Mouse (Mus musculus) embryonic facial prominence, embryonic 15.5 days (tissue): ENCODE results near the gene Cers4. TPM values are rescaled to one million over a fixed set of nuclear protein-coding genes. Genes with fewer than 3 reads are reported as not detected.
A peak's percentile ranks its signal among the peaks of the same experiment; 100 is the strongest.

Experiments used
- ATAC-seq: fragments of 200-750 bp; cut with Nextera tagmentation; 2 replicates; pipeline ENCODE4 v1.8.0; 2017; ENCODE audit warnings: low read depth, moderate TSS enrichment; ENCODE audit not compliant: insufficient number of reproducible peaks, low FRiP score, low TSS enrichment
- H3K27ac ChIP-seq: fragments of 300-500 bp; sonication (generic); replicated peaks from 2 replicates; pipeline ENCODE4 v1.5.1; 2015; ENCODE audit warnings: mild to moderate bottlenecking, inconsistent platforms
- H3K27me3 ChIP-seq: fragments of 300-500 bp; sonication (generic); 2 replicates; pipeline ENCODE4 v1.6.1; 2015; ENCODE audit warnings: inconsistent platforms
- H3K36me3 ChIP-seq: fragments of 300-500 bp; sonication (generic); 2 replicates; pipeline ENCODE4 v1.6.1; 2015; ENCODE audit warnings: mild to moderate bottlenecking, inconsistent platforms
- H3K4me1 ChIP-seq: fragments of 300-500 bp; sonication (generic); 2 replicates; pipeline ENCODE4 v1.6.1; 2015; ENCODE audit warnings: inconsistent platforms
- H3K4me2 ChIP-seq: fragments of 300-500 bp; sonication (generic); replicated peaks from 2 replicates; pipeline ENCODE4 v1.6.1; 2015; ENCODE audit warnings: mild to moderate bottlenecking, inconsistent platforms
- H3K4me3 ChIP-seq: fragments of 300-500 bp; sonication (generic); replicated peaks from 2 replicates; pipeline ENCODE4 v1.5.1; 2015; ENCODE audit warnings: mild to moderate bottlenecking, inconsistent platforms
- H3K9ac ChIP-seq: fragments of 300-500 bp; sonication (generic); 2 replicates; pipeline ENCODE4 v1.6.1; 2015; ENCODE audit warnings: inconsistent platforms
- H3K9me3 ChIP-seq: fragments of 300-500 bp; sonication (generic); replicated peaks from 2 replicates; pipeline ENCODE4 v1.6.1; 2016; ENCODE audit warnings: inconsistent platforms
- WGBS: fragments of 180-500 bp; shearing (Covaris S2); methylation state at CpG from one replicate; pipeline ENCODE4 v1.1.7; 2015; 5-methylcytosine and 5-hydroxymethylcytosine counted together
- polyA plus RNA-seq: library from polyadenylated mRNA; unstranded; fragments of >200 nt; fragmentation: Nextera tagmentation; extraction: Ambion mirVana; gene quantifications from 2 replicates; pipeline ENCODE4 v1.2.1, GENCODE M21; 2015

Cers4 gene
- polyA plus RNA-seq, 1 experiment from 2014 or later, result 22.3 TPM

GRCm38 (mm10) chr8:4505364-4505763 is 12.5 kb downstream of the Cers4 start:
- no peaks in the 10 kb centered on the region for H3K27me3 ChIP-seq
- no peak overlapping the region for H3K9ac ChIP-seq
- no peaks in the 10 kb centered on the region for H3K9me3 ChIP-seq
- H3K4me1 ChIP-seq, result no peaks in the 10 kb centered on the region
- ATAC-seq, result no peak
- H3K27ac ChIP-seq, result peak overlapping the region; percentile 55
- WGBS, result 52% methylated on average over 1 of the region's 1 CpGs
- no peak overlapping the region for H3K4me3 ChIP-seq
- no peaks in the 10 kb centered on the region for H3K36me3 ChIP-seq
- H3K4me2 ChIP-seq, result no peak overlapping the region

- Histone ChIP-seq H3K4me1 (peaks cover 19% of the 10 kb centered on the region), H3K36me3 (no peaks in the 10 kb centered on the region), H3K4me2 (no peak overlapping the region), H3K9me3 (no peaks in the 10 kb centered on the region), H3K4me3 (no peak overlapping the region), H3K27me3 (no peaks in the 10 kb centered on the region), H3K27ac (no peak overlapping the region), H3K9ac (no peak overlapping the region)
- WGBS, result 72% methylated on average over 5 of the region's 5 CpGs
- ATAC-seq, result no peak
These were observed 14.7 kb downstream of the Cers4 start for GRCm38 (mm10) chr8:4507527-4507926.

GRCm38 (mm10) chr8:4510824-4511223 is 18.0 kb downstream of the Cers4 start:
- Histone ChIP-seq H3K36me3 (no peaks in the 10 kb centered on the region), H3K4me3 (no peak overlapping the region), H3K27me3 (no peaks in the 10 kb centered on the region), H3K4me2 (no peak overlapping the region), H3K9me3 (no peaks in the 10 kb centered on the region), H3K4me1 (peaks cover 19% of the 10 kb centered on the region), H3K27ac (peak overlapping the region; percentile 67), H3K9ac (no peak overlapping the region)
- ATAC-seq, result no peak
- WGBS, result 78% methylated on average over 4 of the region's 4 CpGs

- H3K27ac ChIP-seq, result peak overlapping the region; percentile 67
- peaks cover 19% of the 10 kb centered on the region for H3K4me1 ChIP-seq
- ATAC-seq, result peak; percentile 31; the same call in 1 of the 2 replicates
- H3K36me3 ChIP-seq, result no peaks in the 10 kb centered on the region
- WGBS, result 25% methylated on average over 2 of the region's 2 CpGs
- no peak overlapping the region for H3K4me2 ChIP-seq
- H3K27me3 ChIP-seq, result no peaks in the 10 kb centered on the region
- no peaks in the 10 kb centered on the region for H3K9me3 ChIP-seq
- H3K4me3 ChIP-seq, result no peak overlapping the region
- no peak overlapping the region for H3K9ac ChIP-seq
These were observed 18.7 kb downstream of the Cers4 start for GRCm38 (mm10) chr8:4511429-4512115.

GRCm38 (mm10) chr8:4512116-4512495 is 19.3 kb downstream of the Cers4 start:
- H3K4me2 ChIP-seq, result no peak overlapping the region
- 22% methylated on average over 8 of the region's 8 CpGs for WGBS
- no peaks in the 10 kb centered on the region for H3K27me3 ChIP-seq
- H3K4me1 ChIP-seq, result peaks cover 19% of the 10 kb centered on the region
- no peaks in the 10 kb centered on the region for H3K36me3 ChIP-seq
- peak; percentile 45 for ATAC-seq
- no peaks in the 10 kb centered on the region for H3K9me3 ChIP-seq
- H3K27ac ChIP-seq, result peak overlapping the region; percentile 67
- no peak overlapping the region for H3K4me3 ChIP-seq
- H3K9ac ChIP-seq, result no peak overlapping the region

GRCm38 (mm10) chr8:4516162-4516561 is 23.3 kb downstream of the Cers4 start:
- H3K27me3 ChIP-seq, result no peaks in the 10 kb centered on the region
- ATAC-seq, result no peak
- 82% methylated on average over 2 of the region's 2 CpGs for WGBS

GRCm38 (mm10) chr8:4521472-4521871 is 28.6 kb downstream of the Cers4 start:
- ATAC-seq, result no peak
- no peaks in the 10 kb centered on the region for H3K4me1 ChIP-seq
- H3K4me2 ChIP-seq, result no peak overlapping the region
- 89% methylated on average over 4 of the region's 4 CpGs for WGBS
- H3K9ac ChIP-seq, result no peak overlapping the region
- H3K27me3 ChIP-seq, result no peaks in the 10 kb centered on the region
- no peak overlapping the region for H3K27ac ChIP-seq
- no peaks in the 10 kb centered on the region for H3K9me3 ChIP-seq
- peaks cover 18% of the 10 kb centered on the region; the same call in 1 of the 2 replicates for H3K36me3 ChIP-seq
- H3K4me3 ChIP-seq, result no peak overlapping the region

More at GRCm38 (mm10) chr8:4516162-4516561, 23.3 kb downstream of the Cers4 start:
- Histone ChIP-seq H3K4me2 (no peak overlapping the region), H3K27ac (no peak overlapping the region), H3K4me3 (no peak overlapping the region), H3K36me3 (0 out of 2 replicates have a peak, but pooled peaks cover 14% of the 10 kb centered on the region), H3K4me1 (peaks cover 13% of the 10 kb centered on the region), H3K9me3 (no peaks in the 10 kb centered on the region), H3K9ac (no peak overlapping the region)

GRCm38 (mm10) chr8:4523525-4523924 is 30.7 kb downstream of the Cers4 start:
- Histone ChIP-seq H3K4me3 (no peak overlapping the region), H3K9ac (no peak overlapping the region), H3K36me3 (peaks cover 10% of the 10 kb centered on the region; the same call in 1 of the 2 replicates), H3K9me3 (no peaks in the 10 kb centered on the region), H3K27me3 (no peaks in the 10 kb centered on the region), H3K27ac (no peak overlapping the region), H3K4me2 (no peak overlapping the region), H3K4me1 (no peaks in the 10 kb centered on the region)
- no peak for ATAC-seq
- 94% methylated on average over 10 of the region's 10 CpGs for WGBS

Other genes starting within 250 kb of the Cers4 start
- 3.6 and 4.2 TPM in 2 replicates for gene Tgfbr3l, start 244.8 kb upstream of the Cers4 start, polyA plus RNA-seq
- 58.6 and 59.9 TPM in 2 replicates for gene Snapc2, start 239.9 kb upstream of the Cers4 start, polyA plus RNA-seq
- gene Ctxn1, start 233.8 kb upstream of the Cers4 start, polyA plus RNA-seq, result 72.7 and 80.3 TPM in 2 replicates
- gene Timm44, start 217.1 kb upstream of the Cers4 start, polyA plus RNA-seq, result 56.7 and 62.4 TPM in 2 replicates
- 14.8 and 16.8 TPM in 2 replicates for gene Ccl25, start 167.8 kb upstream of the Cers4 start, polyA plus RNA-seq
- gene Elavl1, start 167.6 kb upstream of the Cers4 start, polyA plus RNA-seq, result 209 and 213 TPM in 2 replicates
- 11.3 and 11.9 TPM in 2 replicates for gene Zfp958, start 120.1 kb downstream of the Cers4 start, polyA plus RNA-seq